Mouse (Mus musculus) gastrocnemius, postnatal 4 days (tissue): ENCODE measurements around the gene Ahnak2. TPM values are rescaled to one million over a fixed set of nuclear protein-coding genes. Genes with fewer than 3 reads are reported as not detected.

Experiments used
- DNase-seq, 2 experiments: peaks; one replicate each; pipeline ENCODE4 v3.0.0; 2021 to 2022; ENCODE audit warnings: low spot score in 2 of 2, mixed read lengths in 2 of 2
- total RNA-seq, 2 experiments: library from RNA; stranded (reverse); gene quantifications; 2 replicates each; pipeline ENCODE4 v1.2.3; 2021

Ahnak2 gene
- total RNA-seq, 2 experiments from 2014 or later, result 26.7 to 32.1 TPM

DNA sequence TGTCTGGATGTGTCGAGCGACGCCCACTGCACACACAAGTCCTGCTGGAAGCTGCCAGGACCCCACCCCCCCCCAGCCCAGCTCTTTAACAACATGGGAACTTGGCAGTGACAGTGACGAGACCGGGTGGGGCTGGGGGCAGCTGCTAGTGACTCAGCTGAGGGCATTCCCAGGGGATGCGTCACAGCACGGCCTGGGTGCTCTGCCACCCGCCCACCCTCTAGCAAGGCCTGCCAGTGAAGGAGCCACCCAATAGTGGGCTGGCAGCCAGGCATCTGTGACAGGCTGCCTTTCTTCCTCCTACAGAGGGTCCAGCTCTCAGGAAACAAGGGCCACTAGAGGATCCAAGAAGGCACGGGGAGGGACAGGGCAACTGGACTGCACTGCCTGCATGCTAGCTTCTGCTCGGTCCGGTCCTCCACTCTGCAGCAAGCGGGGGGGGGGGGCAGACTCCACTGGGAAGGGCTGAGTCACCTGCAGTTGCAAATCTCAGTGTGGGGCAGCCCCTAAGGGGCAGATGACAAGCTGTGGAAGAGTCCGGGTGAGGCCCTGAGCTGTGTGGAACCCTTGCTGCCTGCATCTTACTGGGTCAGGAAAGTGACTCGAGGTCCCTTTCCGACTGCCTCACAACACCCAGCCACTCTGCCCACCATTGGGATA, 4.7 kb downstream of the Ahnak2 start:
- DNase-seq, result no peak

DNA sequence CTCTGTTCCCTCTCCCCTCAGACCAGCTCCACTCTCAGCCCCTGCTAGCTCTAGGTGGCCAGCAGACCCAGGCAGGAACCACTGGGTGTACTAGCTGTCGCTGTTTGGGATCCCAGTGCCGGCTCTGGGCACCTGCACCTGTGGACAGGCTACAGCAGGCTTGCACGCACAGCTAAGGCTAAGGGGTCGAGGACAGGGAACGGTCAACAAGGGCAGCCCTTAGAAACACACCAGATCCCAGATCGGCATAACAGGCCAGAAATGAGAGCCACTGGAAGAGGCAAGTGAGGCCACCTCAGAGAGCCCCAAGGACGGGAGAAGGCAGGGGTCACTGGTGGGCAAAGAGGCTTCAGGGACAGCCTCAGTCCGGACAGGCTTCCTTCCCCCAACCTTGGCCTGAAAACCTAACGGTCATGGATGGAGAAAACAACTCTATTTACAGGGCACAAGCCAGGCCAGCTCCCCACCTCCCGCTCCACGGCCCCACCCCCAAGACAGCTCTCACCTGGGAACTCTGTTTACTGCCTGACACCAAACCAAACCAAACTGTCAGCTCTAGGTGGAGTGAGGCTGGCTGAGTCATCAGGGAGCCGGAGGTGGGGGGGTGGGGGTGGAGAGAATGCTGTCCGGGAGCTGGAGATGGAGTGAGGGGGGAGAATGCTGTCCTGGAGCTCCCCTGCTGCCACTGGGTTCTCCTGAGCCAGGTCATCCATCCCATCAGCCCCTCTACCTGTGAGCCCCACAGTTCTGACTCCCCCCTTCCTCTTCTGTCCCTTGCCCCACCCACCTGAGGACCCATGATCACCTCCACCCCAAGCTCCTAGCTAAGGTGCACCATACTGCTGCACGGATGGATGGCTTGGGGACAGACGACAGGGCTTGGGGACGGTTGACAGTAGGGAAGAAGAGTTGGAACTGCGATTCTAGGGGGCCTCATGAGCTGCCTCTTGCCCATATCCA, 5.6 kb downstream of the Ahnak2 start:
- no peak for DNase-seq

DNA sequence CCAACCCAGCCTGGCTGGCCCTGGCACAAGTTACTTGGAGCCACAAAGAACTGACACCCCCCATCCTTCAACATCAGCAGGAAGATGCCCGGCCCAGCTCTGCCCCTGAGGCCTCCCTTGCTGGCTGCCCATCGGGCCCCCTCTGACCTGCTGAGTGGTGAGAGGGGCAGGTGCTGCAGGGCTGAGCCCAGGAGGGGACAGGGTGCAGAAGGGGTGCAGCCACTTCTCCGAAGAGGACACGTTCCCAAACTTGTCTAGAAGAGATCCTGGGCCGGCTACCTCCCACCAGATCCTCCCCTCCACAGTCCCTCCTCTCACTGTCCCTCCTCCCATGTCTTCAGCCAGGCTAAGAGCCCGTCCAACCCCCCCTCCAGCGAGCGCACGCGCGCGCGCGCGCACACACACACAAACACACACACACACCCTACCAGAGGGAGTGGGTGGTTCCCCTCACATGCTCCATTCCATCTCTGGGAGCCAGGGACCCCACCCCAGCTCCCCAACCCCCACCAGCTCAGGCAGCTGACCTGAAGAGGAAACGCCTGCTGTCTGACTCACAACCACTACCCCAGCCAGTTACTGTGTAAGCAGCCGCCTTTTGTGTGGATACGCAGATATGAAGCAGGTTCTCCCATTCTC, 6.9 kb downstream of the Ahnak2 start:
- peak in 1 of 2 experiments; percentile 42 for DNase-seq

DNA sequence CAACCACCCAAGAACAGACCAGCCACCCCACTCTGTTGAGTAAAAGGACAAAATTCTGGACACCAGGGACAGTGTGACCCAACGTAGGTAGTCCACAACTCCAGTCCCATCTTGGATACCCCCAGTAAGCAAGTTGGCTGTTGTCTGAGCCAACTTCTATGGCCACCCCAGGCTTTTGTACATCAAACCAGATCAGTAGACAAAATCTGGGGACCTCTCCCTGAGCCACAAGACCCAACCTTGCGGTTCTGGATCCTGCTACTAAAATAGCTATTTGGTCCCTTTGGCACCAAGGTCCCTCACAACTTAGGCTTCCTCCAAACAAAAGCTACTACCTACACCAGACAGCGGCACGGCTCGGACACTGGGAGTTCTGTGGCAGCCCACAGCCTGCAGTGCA, 7.5 kb downstream of the Ahnak2 start:
- DNase-seq, result no peak

DNA sequence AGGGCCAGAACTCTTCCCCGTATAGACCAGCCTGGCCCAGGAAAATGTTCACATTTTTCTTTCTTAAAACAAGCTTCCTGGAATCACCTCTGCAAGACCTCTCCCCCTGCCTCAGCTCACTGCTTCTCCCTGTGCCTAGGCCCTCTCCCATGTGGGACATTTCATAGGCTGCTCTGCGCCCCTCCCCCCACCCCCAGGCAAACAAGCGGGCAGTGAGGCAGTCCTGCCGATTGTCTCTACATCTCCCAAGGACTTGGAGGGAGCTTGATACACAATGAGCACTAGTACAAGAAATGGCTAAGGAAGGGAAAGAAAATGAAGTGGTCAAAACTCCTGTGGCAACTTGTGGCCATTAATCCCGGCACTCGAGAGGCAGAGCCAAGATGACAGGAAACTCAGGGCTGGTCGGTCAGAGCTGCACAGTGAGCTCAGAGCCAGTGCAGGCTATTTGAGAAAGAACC, 8.1 kb downstream of the Ahnak2 start:
- no peak for DNase-seq

DNA sequence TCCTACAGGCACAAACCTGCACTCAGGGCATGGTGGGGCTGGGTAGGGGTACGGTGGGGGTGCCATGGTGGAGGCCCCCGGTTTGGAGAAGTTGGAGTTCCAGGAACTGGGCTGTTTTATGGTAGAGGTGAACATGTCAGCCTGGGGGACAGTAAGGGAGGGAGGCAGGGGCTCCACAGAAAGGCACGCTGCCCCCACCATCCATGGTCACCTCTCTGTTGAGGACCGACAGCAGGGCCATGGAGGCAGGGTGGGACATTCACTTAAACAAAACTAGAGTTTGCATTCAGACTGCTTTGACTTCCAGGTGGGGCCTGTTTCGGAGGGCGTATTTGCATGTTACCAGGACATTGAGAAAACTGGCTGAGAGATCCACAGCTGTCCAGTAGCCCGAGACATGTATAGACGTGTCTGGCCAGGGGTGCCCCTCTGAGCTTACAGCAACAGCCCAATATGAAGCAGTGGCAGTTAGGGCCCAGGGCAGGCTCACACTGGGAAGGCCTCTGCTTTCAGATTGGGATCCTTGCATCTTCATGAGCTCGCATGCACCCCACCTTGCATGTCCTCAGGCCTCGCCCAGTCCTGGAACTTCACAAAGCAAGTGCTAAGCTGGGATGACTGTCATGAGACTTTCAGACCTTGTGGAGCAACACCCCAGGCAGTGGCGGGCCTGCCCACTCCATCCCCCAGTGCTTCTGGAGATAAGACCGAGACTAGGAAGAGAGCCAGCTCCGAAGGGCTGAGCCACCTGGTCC, 8.7 kb downstream of the Ahnak2 start:
- DNase-seq, result peak in 1 of 2 experiments; percentile 45

DNA sequence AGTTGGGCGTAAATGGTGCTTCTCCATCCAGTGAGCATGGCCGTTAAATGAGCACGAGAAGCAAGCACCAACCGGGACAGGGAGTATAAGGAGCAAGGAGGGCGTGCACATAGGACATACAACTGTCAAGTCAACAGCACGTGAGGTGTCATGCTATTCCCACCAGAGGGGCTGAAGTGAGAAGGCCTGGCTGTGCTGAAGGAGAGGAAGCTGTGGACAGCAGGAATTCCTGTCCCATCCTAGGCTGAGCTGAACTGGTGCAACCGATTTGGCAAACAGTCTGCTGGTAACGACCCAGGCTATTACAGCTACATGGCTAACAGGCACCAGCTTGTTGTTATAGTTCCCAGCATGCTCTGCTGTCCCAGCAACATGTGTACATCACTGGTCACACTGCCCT, 11.4 kb downstream of the Ahnak2 start:
- no peak for DNase-seq

DNA sequence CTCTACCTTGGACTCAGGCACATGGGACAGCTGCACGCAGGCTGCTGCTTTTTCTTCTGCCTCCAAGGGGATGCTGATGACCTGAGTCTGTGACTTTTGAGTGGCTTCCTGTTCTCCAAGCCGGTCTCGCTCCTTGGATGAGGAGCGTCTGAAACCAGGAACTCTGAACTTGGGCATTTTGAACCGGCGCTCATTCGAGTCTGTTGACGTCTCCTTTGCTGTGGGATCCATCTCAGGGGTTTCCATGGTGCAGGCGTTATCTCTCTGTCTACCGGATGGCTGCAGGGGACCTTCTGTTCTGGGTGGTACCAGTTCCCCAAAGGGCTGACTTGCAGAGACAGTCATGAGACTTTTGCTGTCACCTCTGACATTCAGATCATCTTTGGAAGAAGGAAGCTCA, 28.0 kb downstream of the Ahnak2 start:
- no peak for DNase-seq

DNA sequence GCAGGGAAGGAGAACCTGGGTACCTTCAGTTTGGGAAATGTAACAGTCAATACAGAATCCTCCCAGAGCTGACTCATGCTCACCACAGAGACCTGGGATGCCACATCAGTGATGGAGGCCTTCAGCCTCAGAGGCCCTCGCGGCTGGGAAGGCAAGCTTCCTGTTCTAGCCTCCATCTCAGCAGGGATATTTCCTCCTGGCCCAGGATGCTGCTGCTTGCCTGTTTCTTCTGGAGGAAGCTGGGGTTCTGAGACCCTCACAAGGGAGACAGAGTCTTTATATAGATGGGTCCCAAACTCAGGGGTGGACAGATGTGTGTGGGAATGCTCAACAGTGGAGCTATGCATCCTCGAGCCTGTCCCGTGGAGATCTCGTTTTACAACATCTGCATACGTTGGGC, 28.4 kb downstream of the Ahnak2 start:
- no peak for DNase-seq

DNA sequence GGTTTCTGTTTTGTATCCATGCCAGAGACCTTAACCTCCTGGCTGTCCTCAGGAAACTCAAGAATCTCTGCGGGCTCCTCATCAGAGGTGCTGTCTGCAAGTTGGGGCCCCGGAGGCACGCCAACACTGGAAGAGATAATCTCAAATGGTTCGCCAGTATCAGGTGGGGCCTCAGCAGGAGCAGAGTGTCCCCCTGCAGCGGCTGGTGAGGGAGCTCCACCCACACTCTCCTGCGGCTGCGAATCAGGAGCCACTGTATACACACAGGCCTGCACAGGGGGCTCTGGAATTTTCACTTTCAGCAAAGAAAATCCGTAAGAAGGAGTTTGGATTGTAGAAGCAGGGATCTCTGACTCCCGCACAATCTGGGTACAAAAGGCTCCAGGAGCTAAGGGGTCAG, 29.1 kb downstream of the Ahnak2 start:
- DNase-seq, result no peak

DNA sequence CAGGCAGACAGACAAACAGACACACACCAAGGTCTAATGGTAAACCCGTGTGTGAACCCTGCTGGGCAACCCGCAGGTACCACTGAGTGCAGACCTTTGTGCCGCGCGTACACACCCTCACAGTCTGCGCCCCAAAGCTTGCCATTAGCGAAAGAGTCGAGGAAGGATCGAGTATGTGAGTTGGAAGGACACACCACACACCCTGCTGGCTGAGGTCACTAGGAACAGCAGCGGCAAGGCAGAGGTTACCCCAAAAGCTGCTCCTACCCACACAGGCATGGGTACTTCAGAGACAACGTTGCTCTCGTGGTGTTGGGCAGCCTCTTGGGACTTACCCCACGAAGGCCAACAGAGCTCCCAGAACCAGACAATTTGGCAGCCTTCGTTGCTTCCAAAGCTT, 30.2 kb downstream of the Ahnak2 start:
- peak in 1 of 2 experiments; percentile 14 for DNase-seq

DNA sequence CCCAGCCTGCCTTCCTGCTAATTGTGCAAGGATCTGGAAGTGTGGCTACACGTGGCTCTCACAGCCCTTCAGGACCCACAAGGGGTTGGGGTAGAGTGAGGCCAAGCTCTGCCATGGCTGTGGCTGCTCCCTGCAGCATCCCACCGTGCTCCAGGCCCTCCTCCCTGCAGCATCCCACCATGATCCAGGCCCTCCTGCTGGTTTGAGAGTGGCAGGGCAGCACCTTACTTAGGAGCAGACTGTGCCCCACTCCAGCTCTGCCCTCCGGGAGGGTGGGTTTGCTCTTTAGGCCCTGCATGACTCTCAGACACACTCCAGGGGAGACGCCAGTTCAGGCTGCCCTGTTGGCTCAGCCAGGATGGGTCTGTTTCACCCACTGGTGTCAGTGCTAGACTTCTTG, 32.1 kb downstream of the Ahnak2 start:
- peak; percentile 6 to 14 for DNase-seq

DNA sequence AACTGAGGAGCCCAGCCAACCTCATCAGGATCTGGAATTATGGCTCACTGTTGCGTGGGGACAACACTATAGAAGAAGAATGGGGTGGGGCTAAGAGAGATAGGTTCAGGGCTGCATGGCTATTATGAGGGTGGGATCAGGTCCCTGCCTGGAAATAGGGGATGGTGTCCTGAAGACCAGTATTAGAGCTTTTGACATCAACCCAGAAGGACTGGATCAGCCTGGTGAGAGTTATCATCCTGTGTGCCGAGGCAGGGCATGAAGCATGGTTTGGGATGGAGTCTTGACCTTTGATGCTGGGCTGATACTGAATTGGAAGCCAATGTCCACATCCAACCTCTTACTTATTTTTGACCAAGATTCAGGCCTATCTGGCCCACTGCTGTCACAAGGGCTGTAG, 32.7 kb downstream of the Ahnak2 start:
- DNase-seq, result no peak

DNA sequence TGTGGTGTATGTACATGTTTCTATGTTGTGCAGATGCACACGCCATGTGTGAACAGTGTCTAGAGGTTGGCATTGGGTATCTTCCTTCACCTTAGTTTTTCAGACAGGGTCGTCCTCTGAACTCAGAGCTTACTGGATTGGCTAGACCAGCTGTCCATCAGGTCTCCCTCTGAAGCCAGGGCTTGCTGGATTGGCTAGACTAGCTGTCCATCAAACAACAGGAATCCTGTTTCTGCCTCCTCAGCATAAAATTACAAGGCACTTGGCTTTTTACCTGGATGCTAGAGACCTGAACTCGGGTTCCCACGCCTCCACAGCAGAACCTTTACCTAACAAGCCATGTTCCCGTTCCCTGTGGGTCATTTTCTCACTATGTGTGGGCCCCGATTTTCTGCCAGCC, 33.4 kb downstream of the Ahnak2 start:
- peak in 1 of 2 experiments; percentile 12 for DNase-seq

DNA sequence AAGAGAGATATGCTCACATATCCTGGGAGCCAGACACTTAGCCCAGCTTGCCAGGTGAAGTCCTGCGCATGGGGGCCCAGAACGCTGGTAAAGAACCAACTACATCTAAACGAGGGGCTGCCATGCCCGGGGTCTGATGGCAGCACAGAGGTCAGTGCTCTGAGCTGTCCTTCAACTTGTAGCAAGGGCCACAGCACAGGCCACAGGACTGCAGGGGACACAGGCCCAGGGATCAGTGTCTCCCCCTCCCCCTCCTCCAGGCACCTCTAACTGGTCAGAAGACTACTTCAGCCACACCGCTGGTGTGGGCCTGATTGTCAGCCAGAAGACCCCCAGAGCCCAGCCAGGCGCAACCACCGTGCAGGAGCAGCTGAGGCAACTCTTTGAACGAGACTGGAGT, 34.3 kb downstream of the Ahnak2 start:
- peak in 1 of 2 experiments; percentile 13 for DNase-seq

DNA sequence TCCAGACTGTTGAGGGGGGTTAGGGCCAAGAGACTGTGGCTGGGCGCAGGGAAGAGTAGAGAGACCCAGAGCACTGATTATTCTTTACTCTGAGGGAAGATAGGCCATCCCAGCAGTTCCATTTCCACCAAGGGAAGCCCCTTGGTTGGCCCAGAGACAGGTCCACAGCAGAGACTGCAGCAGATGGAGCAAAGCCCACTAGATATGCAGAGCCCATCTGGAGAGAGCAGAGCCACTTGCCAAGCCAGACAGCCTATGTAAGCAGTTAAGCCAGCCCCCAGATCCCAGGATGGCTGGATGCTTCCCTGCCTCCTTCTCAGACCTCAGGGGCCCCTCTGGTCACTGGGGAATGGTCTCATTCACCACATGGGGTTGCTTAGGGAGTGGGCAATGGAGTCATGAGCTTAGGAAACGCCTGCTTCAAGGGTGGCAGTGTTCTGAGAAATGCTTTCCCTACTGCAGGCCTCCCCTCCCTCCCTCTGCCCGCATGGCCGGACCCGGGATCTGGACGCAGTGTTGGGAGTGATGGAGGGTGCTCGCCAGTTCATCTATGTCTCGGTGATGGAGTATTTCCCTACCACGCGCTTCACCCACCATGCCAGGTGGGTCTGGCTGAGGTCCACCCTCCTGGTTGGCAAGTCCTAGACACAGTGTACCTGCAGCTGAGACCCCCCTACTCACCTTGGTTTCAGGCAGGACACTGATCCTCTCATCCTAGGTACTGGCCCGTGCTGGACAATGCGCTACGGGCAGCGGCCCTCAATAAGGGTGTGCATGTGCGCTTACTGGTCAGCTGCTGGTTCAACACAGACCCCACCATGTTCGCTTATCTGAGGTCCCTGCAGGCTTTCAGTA, 35.2 kb downstream of the Ahnak2 start:
- peak in 1 of 2 experiments; percentile 16 for DNase-seq

DNA sequence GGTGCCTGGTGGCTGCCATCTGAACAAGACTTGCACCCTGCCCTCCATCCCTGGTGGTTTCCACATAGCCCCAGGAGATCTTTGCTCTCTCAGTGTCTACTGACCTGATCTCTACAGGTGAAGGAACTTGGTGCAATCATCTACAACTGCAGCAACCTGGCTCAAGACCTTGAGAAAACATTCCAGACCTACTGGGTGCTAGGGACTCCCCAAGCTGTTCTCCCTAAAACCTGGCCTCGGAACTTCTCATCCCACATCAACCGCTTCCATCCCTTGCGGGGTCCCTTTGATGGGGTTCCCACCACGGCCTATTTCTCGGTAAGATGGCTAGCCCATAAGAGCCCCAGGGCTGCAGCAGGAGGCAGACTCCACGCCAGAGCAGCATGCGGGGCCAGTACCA, 35.9 kb downstream of the Ahnak2 start:
- DNase-seq, result peak in 1 of 2 experiments; percentile 15

DNA sequence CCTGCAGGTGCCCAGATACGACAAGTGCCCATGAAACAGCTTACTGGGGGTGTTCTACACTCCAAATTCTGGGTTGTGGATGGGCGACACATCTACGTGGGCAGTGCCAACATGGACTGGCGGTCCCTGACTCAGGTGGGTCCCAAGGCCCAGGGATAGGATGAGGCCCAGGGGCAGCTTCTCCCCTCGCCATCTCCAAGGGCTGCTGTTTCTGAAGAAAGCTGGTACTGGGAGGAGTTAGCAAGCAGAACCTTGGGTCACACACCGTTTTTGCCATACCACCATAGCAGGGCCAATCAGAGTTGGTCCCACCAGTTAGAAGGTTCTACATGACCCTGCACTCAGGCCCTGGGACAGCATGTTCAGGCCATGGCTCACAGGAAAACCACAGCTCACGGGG, 37.5 kb downstream of the Ahnak2 start:
- DNase-seq, result peak in 1 of 2 experiments; percentile 12

DNA sequence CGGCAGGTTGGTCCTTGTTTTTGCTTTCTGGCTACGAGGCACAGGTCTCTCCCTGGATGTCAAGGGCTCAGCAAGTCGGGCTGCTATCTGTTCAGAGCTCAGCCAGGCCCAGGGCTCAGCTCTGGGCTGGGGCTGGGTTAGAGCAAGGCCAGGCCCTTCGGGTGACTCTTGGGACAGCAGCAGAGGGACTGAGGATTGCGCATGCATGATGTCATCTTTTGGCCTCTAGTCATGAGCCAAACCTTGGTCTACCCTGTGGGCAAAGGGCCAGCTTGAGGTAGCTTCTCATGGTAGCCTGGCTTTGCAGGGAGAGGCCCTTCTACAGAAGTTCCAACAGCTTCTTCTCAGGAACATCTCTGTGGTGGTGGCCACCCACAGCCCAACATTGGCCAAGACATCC, 38.3 kb downstream of the Ahnak2 start:
- peak in 1 of 2 experiments; percentile 14 for DNase-seq

DNA sequence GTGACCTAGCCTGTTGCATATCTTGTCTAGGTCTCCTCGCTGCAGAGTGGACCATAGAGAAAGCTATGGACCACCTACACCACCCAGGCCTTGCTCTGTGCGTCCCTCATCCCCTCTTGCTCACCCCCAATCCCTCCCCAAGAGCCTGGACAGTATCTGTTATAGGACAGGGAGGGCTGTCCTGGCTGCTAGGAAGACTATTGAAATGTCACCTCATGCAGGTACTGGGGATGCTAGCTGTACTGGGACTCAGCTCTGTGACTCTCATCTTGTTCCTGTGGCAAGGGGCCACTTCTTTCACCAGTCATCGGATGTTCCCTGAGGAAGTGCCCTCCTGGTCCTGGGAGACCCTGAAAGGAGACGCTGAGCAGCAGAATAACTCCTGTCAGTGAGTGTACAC, 39.3 kb downstream of the Ahnak2 start:
- DNase-seq, result no peak
